Mouse (Mus musculus): ENCODE data around the gene Gm10775.

Gene Gm10775

DNA sequence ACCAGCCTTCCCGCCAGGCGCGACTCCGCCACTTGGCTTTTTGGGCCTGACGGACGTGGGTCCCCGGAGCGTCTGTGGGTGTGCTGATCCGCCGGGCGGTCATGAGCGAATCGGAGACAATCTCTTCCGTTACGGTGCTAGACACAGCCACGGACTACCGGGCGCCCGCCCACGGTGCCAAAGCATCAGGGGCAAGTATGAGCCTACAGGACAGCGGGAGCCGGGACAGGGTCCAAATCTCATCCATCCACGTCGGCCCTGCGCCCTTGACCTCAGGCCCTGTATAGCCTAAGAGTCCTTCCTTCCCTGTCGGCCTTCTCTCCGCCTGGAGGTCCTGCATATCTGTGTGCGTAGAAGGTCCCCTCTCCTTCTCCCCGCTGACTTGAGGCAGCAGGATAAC, at the start of gene Gm10775:
TSS of gene Gm10775 (plus strand) at position 301 of the 400 bp plus-strand sequence.
- no peak for DNase-seq (ENCODE audit: low spot score in 2 of 2)

DNA sequence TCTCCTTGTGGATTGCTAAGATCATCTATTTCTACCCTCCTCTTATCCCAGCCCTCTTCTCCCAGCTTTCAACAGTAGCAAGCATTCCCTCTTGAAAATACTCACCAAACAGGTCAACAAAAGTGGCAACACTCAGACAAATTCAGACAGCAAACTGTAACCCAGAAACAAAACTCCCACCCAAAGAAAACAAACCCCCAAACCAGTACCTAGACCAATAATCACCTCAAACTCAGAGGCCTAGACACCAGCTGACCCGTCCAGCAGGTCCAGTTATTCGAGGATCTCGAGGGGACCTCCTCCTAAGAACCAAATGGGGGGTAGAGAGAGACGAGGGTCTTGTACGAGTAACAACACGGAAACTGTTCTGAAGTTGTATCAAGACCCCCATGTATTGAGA, 33.4 kb upstream of the Gm10775 start:
- DNase-seq (ENCODE audit: low spot score in 2 of 2), result no peak

DNA sequence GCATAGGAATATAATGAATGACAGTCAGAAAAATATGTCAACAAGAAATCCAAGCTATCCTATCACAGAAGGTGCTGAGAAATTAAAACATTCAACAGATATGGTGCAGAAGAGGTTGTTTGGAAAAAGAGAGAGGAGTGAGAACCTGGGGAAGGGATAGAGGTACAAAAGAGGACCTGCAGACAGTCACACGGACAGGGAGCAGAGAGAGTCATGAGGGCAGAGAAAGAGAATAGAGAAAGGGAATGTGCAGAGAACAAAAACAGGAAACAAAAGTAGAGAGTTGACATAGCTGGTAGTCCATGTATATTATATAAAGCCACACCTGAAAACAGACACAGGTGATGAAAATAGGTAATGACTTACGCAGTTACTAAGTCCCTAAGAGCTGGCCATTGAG, 32.7 kb upstream of the Gm10775 start:
- no peak for DNase-seq (ENCODE audit: low spot score in 2 of 2)

DNA sequence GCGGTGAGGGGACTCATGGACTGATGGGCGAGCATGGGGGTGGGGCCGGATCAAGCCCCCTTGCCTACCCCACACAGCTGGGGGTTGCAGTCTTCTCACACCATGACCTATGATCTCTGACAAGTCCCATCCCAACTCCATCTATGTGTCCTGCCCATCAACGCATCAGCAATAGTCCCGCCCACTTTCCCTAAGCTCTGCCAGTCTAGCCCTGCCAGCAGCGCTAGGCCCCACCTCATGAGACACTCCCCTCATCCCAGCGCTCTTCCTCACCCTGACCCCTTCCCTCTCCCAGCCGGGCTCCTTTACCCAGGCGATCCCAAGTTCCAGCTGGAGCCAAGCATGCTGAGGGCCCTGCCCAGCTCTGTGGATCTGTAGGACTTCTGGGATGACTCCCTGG, 22.1 kb upstream of the Gm10775 start:
- DNase-seq (ENCODE audit: low spot score in 2 of 2), result no peak

DNA sequence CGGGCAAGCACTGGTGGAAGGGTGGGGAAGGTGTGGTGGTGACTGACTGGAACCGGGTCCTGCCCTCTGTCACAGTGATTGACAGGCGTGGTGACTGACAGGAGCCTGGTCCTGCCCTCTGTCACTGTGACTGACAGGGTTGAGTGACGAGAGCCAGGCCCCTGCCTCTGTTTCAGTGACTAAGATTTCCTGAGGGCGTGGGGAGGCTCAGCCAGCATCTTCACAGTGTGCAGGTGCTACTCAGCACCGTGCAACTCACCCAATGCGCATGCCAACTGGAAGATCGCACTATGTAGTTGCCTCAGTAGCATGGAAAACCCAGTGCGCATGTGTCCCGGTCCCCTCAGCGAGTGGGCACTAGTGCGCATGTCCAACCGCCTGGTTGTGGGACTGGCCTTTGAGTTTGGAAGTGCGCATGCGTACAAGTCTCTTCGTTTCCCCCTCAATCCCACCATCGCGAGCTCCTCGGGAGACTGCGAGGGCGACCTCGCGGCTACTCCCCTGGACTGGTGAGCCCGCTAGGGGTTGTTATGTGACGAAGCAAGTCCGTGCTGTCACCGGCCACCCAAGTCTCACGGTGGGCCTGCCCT, 18.7 kb upstream of the Gm10775 start:
- peak; percentile 95 to 97 for DNase-seq (ENCODE audit: low spot score in 2 of 2)

DNA sequence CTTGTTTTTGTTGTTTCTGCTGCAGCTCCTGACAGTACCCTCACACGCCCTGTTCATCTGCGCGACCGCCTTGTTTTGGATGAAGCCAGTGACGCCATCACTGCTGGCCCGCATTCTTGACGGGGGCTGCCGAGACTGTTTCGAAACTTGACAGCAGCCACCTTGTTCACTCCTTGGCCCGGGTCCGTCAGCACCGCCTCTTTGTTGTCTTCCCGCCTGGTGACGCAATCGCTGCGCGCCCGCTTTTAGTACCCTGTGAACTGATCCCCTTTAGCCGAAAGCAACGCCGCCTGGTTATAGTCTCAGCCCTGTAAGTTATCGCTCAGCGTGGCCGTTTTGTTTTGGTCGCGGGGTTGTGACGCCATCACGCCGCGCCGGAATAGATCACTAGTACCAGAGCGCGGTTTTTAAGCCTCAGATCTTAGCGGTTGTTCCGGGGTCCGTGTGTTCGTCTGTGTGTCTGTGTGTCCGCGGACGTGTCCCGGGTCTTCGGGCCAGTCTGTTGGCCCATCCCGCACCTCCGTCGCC, 18.2 kb upstream of the Gm10775 start:
- DNase-seq (ENCODE audit: low spot score in 2 of 2), result peak; percentile 89 to 93

DNA sequence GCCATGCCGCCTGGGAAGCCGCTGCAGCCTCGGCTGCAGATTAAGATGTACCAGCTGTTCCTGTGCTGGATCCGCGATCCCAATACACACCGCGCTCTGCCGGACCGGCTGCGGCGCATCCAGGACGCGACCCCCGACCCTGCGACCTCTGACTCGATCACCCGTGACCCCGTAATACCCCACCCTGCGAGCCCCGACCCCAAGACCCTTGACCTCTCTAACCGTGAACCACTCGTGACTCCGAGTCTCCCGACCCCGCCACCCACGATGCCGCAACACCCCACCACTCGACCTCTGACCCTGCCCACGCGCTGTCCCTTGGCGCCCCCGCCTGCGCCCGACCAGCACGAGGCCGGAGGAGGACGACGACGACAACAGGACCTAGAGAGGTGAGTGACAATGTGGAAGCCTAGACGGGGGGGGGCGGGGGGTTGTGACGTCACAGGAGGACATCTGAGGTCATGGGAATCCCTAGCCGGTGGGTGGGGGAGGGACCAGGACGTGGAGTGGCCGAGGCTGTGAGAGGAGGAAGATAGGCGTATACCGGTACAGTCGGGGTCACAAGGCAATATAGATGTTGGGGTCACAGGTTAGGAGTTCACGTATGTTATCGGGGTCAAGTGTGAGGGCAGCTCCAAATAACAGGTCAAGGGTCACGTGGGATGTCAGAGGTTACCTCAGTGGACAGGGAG, 17.6 kb upstream of the Gm10775 start:
- DNase-seq (ENCODE audit: low spot score in 2 of 2), result peak; percentile 29 to 39

DNA sequence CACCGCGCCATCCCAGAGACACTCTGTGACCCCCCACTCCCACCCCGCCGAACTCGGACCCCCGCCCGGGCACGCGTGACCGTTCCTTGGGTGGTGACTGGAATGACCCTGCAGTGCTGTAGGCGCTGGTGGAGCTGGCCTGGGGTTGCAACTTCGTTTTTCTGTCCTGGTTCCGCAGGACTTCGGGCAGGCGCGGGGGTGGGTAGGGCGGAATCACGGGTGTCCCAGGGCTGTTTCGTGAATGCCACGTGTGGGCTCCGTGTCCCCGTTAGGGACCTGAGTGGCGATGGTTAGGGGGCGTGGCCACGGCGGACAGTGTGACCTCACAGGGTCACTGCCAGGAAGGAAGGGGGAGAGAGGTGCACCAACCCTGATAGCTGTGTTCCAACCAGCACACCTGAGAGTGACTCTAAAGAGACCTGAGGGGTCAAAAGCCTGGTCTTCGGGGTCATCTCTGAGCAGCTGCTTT, 17.0 kb upstream of the Gm10775 start:
- no peak for DNase-seq (ENCODE audit: low spot score in 2 of 2)

DNA sequence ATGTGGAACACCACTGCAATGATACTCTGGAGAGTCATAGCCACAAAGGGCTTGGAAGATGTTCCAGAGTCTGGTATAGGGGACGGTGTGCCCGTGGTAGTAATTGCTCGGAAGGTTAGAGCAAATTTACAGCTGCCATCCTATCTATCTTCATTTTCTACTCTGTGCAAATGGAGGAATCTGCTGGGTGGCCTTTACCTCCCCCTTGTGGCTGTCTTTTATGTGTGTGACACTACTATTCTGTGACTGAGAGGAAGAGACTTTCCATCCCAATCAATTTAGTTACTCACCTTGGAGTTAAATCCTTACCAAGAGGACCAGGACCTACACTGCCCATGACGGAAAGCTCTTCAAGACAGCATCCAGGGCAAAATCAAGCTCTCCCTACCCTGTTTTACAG, 16.1 kb upstream of the Gm10775 start:
- DNase-seq (ENCODE audit: low spot score in 2 of 2), result peak in 1 of 2 experiments; percentile 22

DNA sequence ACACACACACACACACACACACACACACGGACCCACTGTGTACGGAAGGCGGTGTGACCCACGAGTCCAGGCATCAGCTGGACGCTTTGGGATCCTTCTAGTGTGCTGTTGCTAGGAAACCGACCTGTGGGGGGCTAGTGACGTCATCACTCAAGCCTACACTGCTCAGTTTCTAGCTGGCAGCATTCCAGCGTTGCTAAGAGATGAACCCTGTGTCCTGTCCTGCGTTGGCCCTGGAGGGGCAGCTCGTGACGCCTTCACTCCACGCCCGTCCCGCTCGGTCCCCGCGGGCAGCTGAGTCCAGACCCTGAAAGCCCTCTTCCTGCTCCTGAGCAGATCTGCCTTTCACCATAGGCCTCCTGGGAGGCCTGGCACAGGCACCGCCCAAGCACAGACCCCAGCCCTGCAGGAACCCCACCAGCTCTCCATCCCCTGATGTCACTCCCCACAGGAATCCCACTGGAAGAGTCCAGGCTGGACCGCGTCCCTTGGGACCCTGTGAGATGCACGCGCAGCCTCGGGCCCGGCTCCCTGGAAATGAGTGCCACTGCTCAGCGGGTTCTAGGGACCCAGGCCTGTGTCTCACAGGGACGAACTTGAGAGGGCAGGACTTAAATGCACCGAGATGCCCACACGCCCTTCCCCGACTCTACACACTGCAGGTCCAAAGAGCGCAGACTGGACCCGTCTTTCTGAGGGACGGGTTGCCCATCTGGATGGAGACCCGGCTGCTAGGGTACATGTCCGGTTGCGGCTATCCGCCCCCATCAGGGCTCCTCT, 974 bp upstream of the Gm10775 start:
- DNase-seq (ENCODE audit: low spot score in 2 of 2), result peak in 1 of 2 experiments; percentile 29

DNA sequence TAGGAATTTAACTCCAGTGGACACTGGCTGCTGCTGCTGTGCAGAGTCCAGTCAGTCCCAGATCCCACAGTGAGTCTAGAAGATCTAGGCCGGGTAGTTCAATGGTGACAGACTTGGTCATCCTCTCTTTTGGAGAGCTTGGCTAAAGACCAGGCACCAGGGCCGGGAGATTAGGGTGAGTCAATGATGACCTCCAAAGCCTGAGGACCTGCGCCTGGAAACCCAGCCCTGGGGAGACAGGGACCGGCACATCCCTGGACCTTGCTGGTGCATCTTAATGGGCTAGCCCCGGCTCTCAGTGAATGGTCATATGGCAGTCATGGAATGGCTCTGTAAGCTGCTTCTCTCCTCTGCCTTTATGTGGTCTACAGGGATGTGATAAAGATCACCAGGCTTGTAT, 2.7 kb downstream of the Gm10775 start:
- DNase-seq (ENCODE audit: low spot score in 2 of 2), result no peak

DNA sequence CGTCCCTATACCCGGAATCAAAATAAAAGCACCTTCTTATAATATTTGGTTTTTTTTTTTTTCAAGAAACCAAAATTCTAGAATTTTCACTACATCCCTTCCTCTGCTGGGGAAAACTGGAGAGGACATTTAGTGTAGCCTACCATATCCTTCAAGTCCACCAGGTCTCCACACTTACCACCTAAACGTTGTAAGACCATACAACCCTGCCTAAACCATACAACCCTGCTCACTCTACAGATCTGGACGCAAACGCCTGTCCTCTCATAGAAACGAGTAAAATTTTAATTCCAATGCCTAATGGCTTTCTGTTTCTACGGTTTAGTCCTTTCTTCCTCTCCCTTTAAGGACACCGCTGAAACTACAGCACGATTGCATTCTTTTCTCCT, 18.6 kb downstream of the Gm10775 start:
- no peak for DNase-seq (ENCODE audit: low spot score in 2 of 2)

DNA sequence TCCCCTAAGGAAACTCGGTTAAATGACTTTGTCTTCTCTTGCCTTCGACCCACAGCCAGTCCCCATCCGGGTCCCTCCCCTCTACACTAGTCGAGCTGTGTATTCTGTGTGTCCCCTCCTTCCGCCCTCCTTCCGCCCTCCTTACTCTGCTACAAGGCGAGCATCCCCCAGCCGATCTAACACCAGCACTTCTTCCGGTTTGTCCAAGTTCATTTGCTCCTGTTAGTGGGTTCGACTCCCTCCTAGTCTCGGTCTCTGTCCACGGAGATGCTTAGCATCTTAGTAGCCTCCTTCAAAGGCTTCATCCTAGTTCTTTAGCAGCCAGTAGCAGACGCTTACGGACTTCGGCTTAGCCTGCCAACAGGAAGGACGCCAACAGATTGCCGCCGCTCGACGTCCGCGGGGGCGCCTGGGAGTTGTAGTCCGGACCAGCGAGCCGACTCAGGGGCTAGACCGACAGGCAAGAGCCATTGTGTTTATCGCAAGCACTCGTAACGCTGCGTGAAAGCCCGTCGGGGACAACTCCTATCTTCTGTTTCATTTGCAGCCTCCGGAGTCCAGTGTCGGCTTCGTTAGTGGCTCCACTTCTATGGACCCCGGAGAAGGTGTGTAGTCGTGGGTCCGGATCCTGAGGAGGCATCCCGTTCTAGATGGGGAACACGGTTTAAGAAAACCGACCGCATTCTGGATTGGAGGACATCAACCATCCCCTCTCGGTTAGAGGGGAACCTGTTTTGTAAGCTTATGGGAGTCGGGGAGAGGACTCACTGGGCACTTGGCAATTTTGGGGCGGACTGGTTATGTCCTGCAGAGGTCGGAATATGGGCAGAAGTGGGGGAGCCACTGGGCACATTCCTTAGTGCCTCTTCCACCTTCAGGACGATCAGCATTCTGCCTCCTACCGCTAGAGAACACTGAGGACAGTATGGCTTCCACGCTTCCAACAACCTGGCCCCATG, 19.3 kb downstream of the Gm10775 start, which contains the start of gene Zfp369:
TSS of gene Zfp369 (plus strand) at position 432 of the 959 bp plus-strand sequence.
- DNase-seq (ENCODE audit: low spot score in 2 of 2), result peak; percentile 85 to 88

DNA sequence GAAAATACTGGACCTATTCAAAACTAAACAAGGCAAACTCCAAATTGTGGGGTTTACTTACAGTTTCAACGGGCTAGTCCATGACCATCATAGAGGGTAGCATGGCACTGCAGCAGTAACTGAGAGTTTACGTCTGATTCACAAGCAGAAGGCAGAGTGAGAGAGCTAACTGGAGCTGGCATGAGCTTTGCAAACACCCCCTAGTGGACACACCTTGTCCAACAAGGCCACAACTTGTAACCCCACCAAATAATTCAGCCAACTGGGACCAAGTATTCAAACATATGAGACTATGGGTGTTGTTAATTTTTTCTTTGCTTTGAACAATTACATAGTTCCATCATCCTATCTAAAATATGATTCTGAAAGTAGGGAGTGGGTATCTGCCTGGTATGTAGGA, 27.4 kb downstream of the Gm10775 start:
- no peak for DNase-seq (ENCODE audit: low spot score in 2 of 2)

DNA sequence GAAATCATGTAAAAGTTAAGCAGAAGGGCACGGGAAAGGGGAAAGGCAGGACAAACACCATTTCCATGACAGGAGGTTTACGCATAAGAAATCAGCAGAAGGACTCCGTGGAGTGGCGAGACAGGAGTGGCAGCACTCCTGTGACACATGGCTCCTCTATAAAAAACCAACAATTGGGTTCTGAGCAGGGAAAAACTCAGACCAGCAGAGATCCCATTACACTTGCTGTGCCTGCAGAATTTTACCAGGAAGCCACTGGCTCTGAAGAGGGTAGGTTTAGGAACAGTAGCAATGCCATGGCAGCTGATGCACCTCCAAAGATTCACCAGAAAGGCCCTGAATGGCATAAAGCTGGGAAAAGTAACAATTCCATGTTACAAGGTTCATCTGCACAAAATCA, 37.0 kb downstream of the Gm10775 start:
- DNase-seq (ENCODE audit: low spot score in 2 of 2), result no peak

All from natural killer cell, adult 2 months (primary cell).